Mouse (Mus musculus) right cerebral cortex, postnatal 4 days (tissue): Measurements from ENCODE around the gene Rnft2.

Experiments used
- DNase-seq: peaks from one replicate; pipeline ENCODE4 v3.0.0-alpha.2; 2022

The Rnft2 gene

DNA sequence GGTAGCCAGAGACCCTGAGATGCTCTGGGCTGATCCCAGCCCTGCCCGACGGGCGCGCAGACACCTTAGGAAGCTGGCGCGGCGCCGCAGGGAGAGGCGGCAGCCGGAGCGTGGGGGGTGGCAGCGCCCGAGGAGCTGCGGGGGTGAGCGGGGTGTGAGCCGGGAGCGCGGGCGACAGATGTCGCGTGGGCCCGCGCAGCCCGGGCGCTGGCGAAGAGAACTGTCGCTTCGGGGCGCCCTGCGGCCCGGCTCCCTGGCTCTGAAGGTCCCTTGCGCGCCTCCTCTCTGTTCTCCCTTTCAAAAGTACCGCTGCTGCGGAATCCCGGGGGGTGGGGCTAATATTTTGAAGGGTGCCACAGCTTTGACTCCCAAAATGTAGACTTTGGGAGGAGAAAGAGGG lies 73.3 kb downstream of the Rnft2 start:
- DNase-seq: no peak

- DNase-seq: no peak
Observed at GRCm38 (mm10) chr5:118170888-118171529, 73.9 kb downstream of the Rnft2 start.

DNA sequence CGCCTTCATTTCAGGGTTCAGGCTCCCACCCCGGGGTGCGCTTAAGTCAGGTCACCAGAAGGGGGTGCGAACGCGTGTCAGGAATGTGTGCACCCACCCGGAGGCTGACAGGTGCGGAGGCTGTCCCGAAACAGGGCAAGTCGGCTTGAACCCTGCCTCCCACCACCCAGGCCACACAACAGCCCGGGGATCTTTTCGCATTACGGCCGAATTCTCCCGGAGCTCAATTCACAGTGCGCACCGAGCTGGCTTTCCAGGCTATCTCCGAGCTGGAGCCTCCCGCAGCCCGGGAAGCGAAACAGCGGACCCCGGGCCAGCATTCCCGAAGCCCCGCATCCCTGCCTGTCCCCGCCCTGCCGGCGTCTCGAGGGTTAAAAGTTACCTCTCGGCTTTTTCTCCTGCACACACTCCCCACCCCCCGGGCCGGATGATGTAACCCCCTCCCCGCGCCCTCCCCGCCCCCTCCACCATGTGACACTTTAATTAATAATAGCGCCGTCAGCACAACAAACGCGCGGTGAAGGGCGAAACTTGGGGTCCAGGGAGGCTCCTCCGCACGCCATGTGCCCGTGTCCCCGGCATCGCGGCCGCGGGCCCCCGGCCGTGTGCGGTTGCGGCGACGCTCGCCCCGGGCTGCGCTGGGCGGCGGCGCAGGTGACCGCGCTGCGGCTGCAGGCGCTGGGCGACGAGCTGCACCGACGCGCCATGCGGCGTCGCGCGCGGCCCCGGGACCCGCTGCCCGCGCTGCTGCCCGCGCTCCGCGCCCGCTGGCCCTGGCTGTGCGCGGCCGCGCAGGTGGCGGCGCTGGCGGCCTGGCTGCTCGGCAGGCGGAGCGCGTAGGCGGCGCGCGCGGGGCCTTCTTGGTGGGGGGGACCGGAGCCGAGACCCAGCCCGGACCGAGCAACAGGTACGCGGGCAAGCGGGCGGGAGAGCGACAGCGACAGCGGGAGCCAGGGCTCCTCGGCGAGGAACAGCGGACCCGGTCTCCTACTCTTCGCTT lies 75.4 kb downstream of the Rnft2 start:
- peak; percentile 55 for DNase-seq

DNA sequence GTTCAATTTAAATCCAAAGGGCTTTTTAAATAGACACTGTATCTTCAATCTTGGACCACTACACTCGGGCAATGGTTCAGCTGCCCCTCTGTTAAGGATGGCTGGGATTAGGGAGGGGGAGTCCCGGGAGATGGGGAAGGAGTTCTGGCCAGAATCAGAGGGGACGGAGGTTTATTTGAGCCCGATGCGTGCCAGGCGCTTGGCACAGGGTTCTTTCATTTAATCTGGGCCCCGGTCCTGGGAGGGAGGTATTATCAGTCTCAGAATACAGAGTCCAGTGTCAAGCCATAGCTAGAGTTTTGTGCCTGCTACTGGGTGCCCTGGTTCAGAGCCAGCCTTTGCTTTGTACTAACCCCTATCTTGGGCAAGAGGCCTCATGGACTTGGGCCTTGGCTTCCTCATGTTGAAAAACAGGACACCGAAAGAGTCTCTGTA lies 77.3 kb downstream of the Rnft2 start:
- no peak for DNase-seq

DNA sequence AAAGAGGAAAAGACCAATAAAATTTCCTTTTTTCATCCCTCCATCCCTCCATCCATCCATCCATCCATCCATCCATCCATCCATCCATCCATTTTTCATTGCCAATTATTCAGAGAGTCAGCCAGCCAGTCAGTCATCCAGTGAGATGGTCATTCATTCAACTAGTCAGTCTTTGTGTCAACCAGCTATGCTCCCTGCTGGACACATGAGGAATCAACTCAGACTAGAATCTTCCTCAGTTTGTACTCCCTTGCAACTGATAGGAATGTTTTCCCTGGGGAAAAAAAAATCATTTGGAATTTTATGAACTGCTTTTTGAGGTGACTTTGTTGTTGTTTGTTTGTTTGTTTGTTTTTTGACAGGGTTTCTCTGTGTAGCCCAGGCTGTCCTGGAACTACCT lies 79.5 kb downstream of the Rnft2 start:
- no peak for DNase-seq

DNA sequence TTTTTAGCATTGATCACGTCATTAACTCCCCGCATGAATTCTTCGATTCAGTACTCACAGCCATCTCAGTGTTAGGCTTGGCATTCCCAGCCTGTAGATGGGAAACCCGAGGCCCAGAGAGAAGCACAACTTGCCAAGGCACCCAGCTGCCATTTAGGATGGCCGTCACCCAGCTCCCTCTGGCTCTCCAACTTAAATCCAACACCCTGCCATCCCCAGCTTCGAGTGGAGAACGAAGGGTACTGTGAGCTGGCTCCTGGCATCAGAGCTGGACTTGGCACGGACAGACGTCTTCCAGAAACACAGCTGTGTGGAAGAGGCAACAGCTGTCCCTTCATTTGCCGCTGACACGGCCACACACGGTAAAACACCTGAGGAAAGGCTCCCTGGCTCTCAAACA lies 80.3 kb downstream of the Rnft2 start, which contains the start of gene Hrk:
Hrk (plus strand) TSS at position 68 of the 400 bp plus-strand sequence.
- peak; percentile 17 for DNase-seq

DNA sequence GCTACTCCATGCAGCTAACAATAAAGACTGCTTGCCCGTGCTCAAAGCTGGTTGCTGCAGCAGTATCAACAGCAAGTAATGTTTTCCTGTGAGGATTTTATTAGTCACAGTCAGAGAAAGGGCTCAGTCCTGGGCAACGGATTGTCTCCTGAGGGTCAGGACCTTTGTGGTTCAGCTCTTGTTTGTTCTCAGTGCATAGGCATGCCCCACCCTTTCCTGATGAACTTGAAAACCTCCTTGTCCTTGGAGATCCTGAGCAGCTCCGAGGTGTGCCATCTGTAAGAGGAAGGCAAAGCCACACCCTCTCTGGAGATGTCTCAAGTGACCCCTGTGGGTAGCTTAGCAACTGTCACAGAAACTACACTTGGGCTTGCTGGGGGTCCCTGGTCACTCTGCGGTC lies 84.2 kb downstream of the Rnft2 start:
- no peak for DNase-seq

DNA sequence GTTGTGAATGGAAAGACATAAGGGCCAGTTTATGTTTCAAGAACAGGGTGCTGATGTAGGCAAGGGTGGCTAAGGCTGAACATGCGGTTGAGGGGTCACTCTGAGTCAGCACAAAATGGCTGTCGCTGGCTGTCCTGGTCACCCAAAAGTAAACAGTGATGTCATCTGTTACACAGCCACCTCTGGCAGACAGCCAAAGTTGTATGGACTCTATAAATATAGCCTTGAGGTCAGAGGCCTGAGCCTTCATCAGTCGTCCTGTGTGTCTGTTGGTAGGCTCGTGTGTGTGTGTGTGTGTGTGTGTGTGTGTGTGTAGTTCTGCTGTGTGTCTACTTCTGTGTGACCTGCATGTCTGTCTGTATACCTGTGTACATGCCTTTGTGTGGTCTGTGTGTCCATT lies 87.9 kb downstream of the Rnft2 start:
- no peak for DNase-seq

DNA sequence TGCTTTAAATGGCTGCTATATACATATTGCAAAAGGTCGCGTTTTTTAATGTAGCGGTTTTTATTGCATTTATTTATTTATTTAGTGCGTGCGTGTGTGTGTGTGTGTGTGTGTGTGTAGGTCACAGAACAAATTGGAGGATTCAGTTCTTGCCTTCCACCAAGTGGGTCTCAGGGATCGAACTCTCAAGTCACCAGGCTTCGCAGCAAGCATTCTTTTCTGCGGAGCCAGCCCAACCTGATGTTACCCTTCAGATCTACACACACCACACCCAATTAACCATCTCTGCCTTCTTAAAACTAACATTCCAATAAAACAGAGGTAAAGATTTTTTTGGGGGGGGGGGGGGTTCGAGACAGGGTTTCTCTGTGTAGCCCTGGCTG lies 89.4 kb downstream of the Rnft2 start:
- no peak for DNase-seq

GRCm38 (mm10) chr5:118154839-118155564 lies 89.9 kb downstream of the Rnft2 start, which contains the start of gene Fbxw8:
Gene Fbxw8, minus strand, starts transcription at chr5:118155464.
- DNase-seq: peak; percentile 89

DNA sequence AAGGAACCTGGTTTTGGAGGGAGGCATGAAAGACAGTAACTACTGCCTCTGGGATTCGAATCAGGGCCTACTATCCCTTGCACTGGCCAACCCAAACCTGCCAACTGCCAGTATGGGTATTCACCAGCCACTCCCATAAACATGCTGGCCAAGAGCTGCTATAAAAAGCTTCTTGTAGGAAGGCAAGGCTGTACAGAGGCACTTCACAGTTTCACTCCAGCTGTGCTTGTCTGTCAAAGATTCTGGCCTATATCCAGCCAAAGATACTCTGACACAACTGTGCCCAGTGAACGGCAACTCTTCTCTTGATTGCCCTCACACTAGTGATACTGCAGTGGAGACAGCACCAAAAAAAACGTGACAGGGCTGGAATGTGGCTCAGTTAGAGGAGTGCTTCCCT lies 95.2 kb downstream of the Rnft2 start:
- DNase-seq: no peak

GRCm38 (mm10) chr5:118147264-118147663 lies 97.7 kb downstream of the Rnft2 start:
- DNase-seq: no peak

DNA sequence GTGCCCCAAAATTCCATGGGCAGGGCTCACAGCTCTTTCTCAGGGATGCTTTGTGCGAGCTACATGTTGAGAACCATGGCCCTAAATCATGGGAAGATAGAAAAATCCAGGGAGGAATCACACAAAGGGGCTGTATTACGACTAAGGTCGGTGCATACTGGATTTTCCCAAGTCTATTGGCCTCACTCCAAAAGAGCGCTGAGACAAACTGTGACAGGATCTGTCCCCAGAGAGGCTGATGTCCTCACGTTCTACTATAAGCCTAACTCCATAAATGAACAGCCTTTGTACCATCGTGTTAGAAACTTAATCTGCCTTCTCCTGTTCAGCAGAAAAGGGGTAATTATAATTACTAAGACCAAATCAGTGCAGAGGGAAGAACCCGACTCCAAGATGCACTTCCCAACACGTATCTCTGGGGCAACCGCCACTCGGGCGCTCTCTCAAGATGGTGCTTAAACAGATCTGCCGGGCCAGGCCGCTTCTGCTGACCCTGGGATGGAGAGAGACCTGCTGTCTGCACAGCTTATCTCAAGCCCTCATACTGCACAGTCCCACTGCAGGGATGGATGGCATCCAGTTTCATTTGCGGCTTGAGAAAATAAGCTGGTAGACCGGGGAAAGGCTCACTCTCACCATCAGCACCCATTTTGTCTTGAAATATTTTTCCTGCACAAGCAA lies 98.8 kb downstream of the Rnft2 start:
- no peak for DNase-seq

DNA sequence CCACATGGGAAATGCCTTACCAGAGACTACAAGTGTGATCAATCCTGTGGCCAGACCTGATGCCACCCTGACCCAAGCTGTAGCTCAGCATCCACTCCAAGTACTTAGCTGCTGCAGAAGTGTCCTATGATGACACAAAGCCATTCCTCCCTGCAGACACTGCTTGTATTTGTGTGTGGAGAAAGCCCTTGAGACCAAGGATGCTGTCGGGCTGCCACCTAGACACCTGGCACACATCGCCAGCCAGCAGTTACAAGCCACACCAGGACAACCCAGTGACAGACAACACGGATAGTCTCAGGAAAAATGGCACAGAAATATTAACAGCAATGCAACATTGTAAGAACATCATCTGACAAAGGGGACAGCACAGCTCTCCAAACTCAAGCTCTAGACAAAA lies 99.5 kb downstream of the Rnft2 start:
- no peak for DNase-seq

GRCm38 (mm10) chr5:118144770-118145169 lies 100.1 kb downstream of the Rnft2 start:
- no peak for DNase-seq

- DNase-seq: no peak
Observed at GRCm38 (mm10) chr5:118144327-118144726, 100.6 kb downstream of the Rnft2 start.

- no peak for DNase-seq
Observed at GRCm38 (mm10) chr5:118143211-118144026, 101.5 kb downstream of the Rnft2 start.

DNA sequence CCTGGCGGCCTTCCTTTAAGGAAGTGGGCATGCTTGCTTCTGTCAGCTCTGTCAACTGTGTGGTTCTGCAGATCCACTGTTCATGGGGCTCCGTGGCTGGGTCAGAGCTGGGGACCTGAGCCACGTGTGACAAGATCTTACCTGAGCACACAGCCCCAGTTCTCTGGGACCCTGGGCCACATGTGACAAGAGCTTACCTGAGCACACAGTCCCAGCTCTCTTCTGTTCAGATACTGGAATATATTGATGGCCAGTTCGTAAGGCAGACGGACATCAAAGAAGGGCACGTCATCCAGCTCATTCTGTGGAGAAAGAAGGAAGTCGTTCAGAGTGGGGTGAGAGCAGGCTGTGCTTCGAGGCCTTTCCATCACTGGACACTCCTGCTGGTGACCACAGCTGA lies 102.4 kb downstream of the Rnft2 start:
- DNase-seq: no peak
